Mouse (Mus musculus) embryonic facial prominence, embryonic 10.5 days (tissue): Measurements from ENCODE around the gene Apobr. TPM values are rescaled to one million over a fixed set of nuclear protein-coding genes. Genes with fewer than 3 reads are reported as not detected.

Experiments
- DNase-seq: peaks from one replicate; pipeline ENCODE4 v3.0.0-alpha.2; 2017; ENCODE audit warnings: low spot score
- H3K27ac ChIP-seq: fragments of 300-500 bp; sonication (generic); replicated peaks from 2 replicates; pipeline ENCODE4 v1.5.1; 2016; ENCODE audit warnings: mild to moderate bottlenecking
- H3K27me3 ChIP-seq: fragments of 300-500 bp; sonication (generic); replicated peaks from 2 replicates; pipeline ENCODE4 v1.6.1; 2016; ENCODE audit warnings: low read depth, mild to moderate bottlenecking; ENCODE audit not compliant: poor library complexity, severe bottlenecking
- H3K36me3 ChIP-seq: fragments of 300-500 bp; sonication (generic); replicated peaks from 2 replicates; pipeline ENCODE4 v1.6.1; 2016; ENCODE audit warnings: mild to moderate bottlenecking, moderate library complexity
- H3K4me1 ChIP-seq: fragments of 300-500 bp; sonication (generic); 2 replicates; pipeline ENCODE4 v1.6.1; 2016
- H3K4me3 ChIP-seq: fragments of 300-500 bp; sonication (generic); 2 replicates; pipeline ENCODE4 v1.5.1; 2016; ENCODE audit warnings: mild to moderate bottlenecking, moderate library complexity
- H3K9me3 ChIP-seq: fragments of 300-500 bp; sonication (generic); 2 replicates; pipeline ENCODE4 v1.6.1; 2016; ENCODE audit warnings: mild to moderate bottlenecking
- WGBS: fragments of 180-500 bp; shearing (Covaris S2); methylation state at CpG from one replicate; pipeline ENCODE4 v1.1.7; 2016; 5-methylcytosine and 5-hydroxymethylcytosine counted together
- polyA plus RNA-seq: library from polyadenylated mRNA; unstranded; fragments of >200 nt; fragmentation: Nextera tagmentation; extraction: Ambion mirVana; gene quantifications from 2 replicates; pipeline ENCODE4 v1.2.1, GENCODE M21; 2016

Gene Apobr
- polyA plus RNA-seq, 1 experiment from 2014 or later, result 0.41 TPM

GRCm38 (mm10) chr7:126581661-126582060 lies 3.1 kb upstream of the Apobr start:
- no peak overlapping the region for H3K4me3 ChIP-seq
- 92% methylated on average over 6 of the region's 6 CpGs for WGBS
- peaks cover 19% of the 10 kb centered on the region; the same call in 1 of the 2 replicates for H3K36me3 ChIP-seq
- peaks cover 24% of the 10 kb centered on the region for H3K27me3 ChIP-seq
- no peak overlapping the region for H3K27ac ChIP-seq
- H3K9me3 ChIP-seq, result no peaks in the 10 kb centered on the region
- peaks cover 21% of the 10 kb centered on the region for H3K4me1 ChIP-seq
- no peak for DNase-seq

GRCm38 (mm10) chr7:126582759-126583158 lies 2.0 kb upstream of the Apobr start:
- Histone ChIP-seq H3K4me3 (peak overlapping the region; percentile 69), H3K27ac (peak overlapping the region; percentile 91), H3K36me3 (peaks cover 11% of the 10 kb centered on the region; the same call in 1 of the 2 replicates), H3K27me3 (peaks cover 35% of the 10 kb centered on the region), H3K4me1 (peaks cover 31% of the 10 kb centered on the region), H3K9me3 (no peaks in the 10 kb centered on the region)
- DNase-seq, result peak; percentile 67
- WGBS, result 2% methylated on average over 20 of the region's 20 CpGs

GRCm38 (mm10) chr7:126583251-126583709 lies 1.5 kb upstream of the Apobr start:
- Histone ChIP-seq H3K36me3 (peaks cover 8% of the 10 kb centered on the region; the same call in 1 of the 2 replicates), H3K9me3 (no peaks in the 10 kb centered on the region), H3K4me3 (peak overlapping the region; percentile 69), H3K27ac (peak overlapping the region; percentile 91), H3K4me1 (peaks cover 36% of the 10 kb centered on the region), H3K27me3 (peaks cover 40% of the 10 kb centered on the region)
- peak; percentile 91 for DNase-seq
- 1% methylated on average over 22 of the region's 22 CpGs for WGBS

GRCm38 (mm10) chr7:126583761-126584160 lies 981 bp upstream of the Apobr start:
- Histone ChIP-seq H3K9me3 (no peaks in the 10 kb centered on the region), H3K27me3 (peaks cover 44% of the 10 kb centered on the region), H3K27ac (peak overlapping the region; percentile 91), H3K36me3 (peaks cover 4% of the 10 kb centered on the region; the same call in 1 of the 2 replicates), H3K4me1 (peaks cover 38% of the 10 kb centered on the region), H3K4me3 (peak overlapping the region; percentile 69)
- WGBS, result 67% methylated on average over 6 of the region's 6 CpGs
- DNase-seq, result no peak

GRCm38 (mm10) chr7:126585717-126586116 lies 975 bp downstream of the Apobr start, which contains the start of gene Cln3:
Cln3 (minus strand) TSS chr7:126585817.
- Histone ChIP-seq H3K4me3 (no peak within 1 kb of the TSS), H3K9me3 (no peaks in the 10 kb centered on the region), H3K36me3 (no peaks in the 10 kb centered on the region), H3K4me1 (peaks cover 36% of the 10 kb centered on the region), H3K27ac (no peak within 1 kb of the TSS), H3K27me3 (peaks cover 45% of the 10 kb centered on the region)
- 76% methylated on average over 6 of the region's 6 CpGs for WGBS
- no peak for DNase-seq

GRCm38 (mm10) chr7:126586839-126587238 lies 2.1 kb downstream of the Apobr start:
- Histone ChIP-seq H3K36me3 (no peaks in the 10 kb centered on the region), H3K4me3 (no peak overlapping the region), H3K4me1 (peaks cover 35% of the 10 kb centered on the region), H3K27me3 (peaks cover 45% of the 10 kb centered on the region), H3K9me3 (no peaks in the 10 kb centered on the region), H3K27ac (no peak overlapping the region)
- WGBS, result 66% methylated on average over 8 of the region's 8 CpGs
- DNase-seq, result no peak

GRCm38 (mm10) chr7:126587779-126588178 lies 3.0 kb downstream of the Apobr start:
- H3K9me3 ChIP-seq, result no peaks in the 10 kb centered on the region
- peaks cover 26% of the 10 kb centered on the region for H3K4me1 ChIP-seq
- peaks cover 45% of the 10 kb centered on the region for H3K27me3 ChIP-seq
- H3K36me3 ChIP-seq, result no peaks in the 10 kb centered on the region
- H3K4me3 ChIP-seq, result peak overlapping the region; percentile 45
- peak; percentile 85 for DNase-seq
- WGBS, result 4% methylated on average over 16 of the region's 16 CpGs
- peak overlapping the region; percentile 71 for H3K27ac ChIP-seq

GRCm38 (mm10) chr7:126594862-126595561 lies 10.3 kb downstream of the Apobr start, which contains the start of gene Il27:
Il27 (minus strand) TSS chr7:126594941.
- H3K36me3 ChIP-seq, result no peaks in the 10 kb centered on the region
- H3K4me1 ChIP-seq, result no peaks in the 10 kb centered on the region
- H3K27me3 ChIP-seq, result peaks cover 4% of the 10 kb centered on the region; the same call in 1 of the 2 replicates
- H3K9me3 ChIP-seq, result no peaks in the 10 kb centered on the region
- no peak for DNase-seq
- no peak within 1 kb of the TSS for H3K4me3 ChIP-seq
- H3K27ac ChIP-seq, result no peak within 1 kb of the TSS
- 85% methylated on average over 11 of the region's 11 CpGs for WGBS

GRCm38 (mm10) chr7:126595890-126596289 lies 11.1 kb downstream of the Apobr start:
- Histone ChIP-seq H3K9me3 (no peaks in the 10 kb centered on the region), H3K36me3 (no peaks in the 10 kb centered on the region), H3K4me1 (no peaks in the 10 kb centered on the region), H3K27me3 (peaks cover 4% of the 10 kb centered on the region; the same call in 1 of the 2 replicates), H3K4me3 (no peak overlapping the region), H3K27ac (no peak overlapping the region)
- no peak for DNase-seq
- 86% methylated on average over 5 of the region's 5 CpGs for WGBS

GRCm38 (mm10) chr7:126596414-126596813 lies 11.7 kb downstream of the Apobr start:
- WGBS, result 73% methylated on average over 6 of the region's 6 CpGs
- Histone ChIP-seq H3K4me1 (0 out of 2 replicates have a peak, but pooled peaks cover under 1% of the 10 kb centered on the region), H3K9me3 (no peaks in the 10 kb centered on the region), H3K27me3 (peaks cover 4% of the 10 kb centered on the region; the same call in 1 of the 2 replicates), H3K4me3 (no peak overlapping the region), H3K27ac (no peak overlapping the region), H3K36me3 (no peaks in the 10 kb centered on the region)
- DNase-seq, result no peak

GRCm38 (mm10) chr7:126598919-126599318 lies 14.2 kb downstream of the Apobr start:
- Histone ChIP-seq H3K27me3 (no peaks in the 10 kb centered on the region), H3K4me3 (no peak overlapping the region), H3K27ac (no peak overlapping the region), H3K4me1 (peaks cover 6% of the 10 kb centered on the region; the same call in 1 of the 2 replicates), H3K9me3 (no peaks in the 10 kb centered on the region), H3K36me3 (no peaks in the 10 kb centered on the region)
- no peak for DNase-seq
- WGBS, result 82% methylated on average over 6 of the region's 6 CpGs

- Histone ChIP-seq H3K9me3 (no peaks in the 10 kb centered on the region), H3K36me3 (no peaks in the 10 kb centered on the region), H3K4me3 (no peak overlapping the region), H3K27ac (0 out of 2 replicates have a peak overlapping the region, but pooled peaks have one; percentile 6), H3K4me1 (peaks cover 6% of the 10 kb centered on the region), H3K27me3 (no peaks in the 10 kb centered on the region)
- 41% methylated on average over 5 of the region's 5 CpGs for WGBS
- no peak for DNase-seq
Measured at GRCm38 (mm10) chr7:126601896-126602295, 17.2 kb downstream of the Apobr start.

- H3K36me3 ChIP-seq, result no peaks in the 10 kb centered on the region
- H3K4me1 ChIP-seq, result peaks cover 9% of the 10 kb centered on the region
- DNase-seq, result no peak
- no peak overlapping the region for H3K27ac ChIP-seq
- no peaks in the 10 kb centered on the region for H3K27me3 ChIP-seq
- H3K9me3 ChIP-seq, result no peaks in the 10 kb centered on the region
- no peak overlapping the region for H3K4me3 ChIP-seq
- WGBS, result 86% methylated on average over 3 of the region's 3 CpGs
Measured at GRCm38 (mm10) chr7:126602650-126603049, 17.9 kb downstream of the Apobr start.
